Mouse (Mus musculus): ENCODE data around the gene Hipk1.

DNA sequence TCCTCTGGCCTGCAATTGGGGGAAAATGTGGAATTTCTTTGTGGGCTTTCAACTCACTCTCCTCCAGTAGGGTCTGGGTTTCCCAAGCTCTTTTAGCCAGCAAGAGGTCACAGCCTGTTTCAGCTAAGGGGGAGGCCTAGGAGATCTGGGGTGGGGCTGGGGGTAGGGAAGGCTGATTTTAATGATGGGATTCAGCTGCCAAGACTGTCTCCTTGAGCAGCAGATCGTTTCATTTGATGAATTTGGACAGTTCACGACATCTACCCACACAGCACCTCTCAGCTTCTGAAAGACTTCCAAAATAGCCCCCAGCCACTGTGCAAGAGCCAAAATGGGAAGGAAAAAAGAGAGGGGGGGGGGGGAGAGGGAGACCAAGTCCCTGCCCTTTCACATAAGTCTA is 58.2 kb downstream of the Hipk1 start:
- TF ChIP-seq CTCF (conservative IDR thresholded peaks at IDR 0.05; ENCODE audit: low read length) (no peak), NANOG (IDR thresholded peaks at IDR 0.05; ENCODE audit: borderline replicate concordance, low read length) (no peak)
